Mouse (Mus musculus): Measurements from ENCODE around the gene Mgat4d. TPM values are rescaled to one million over a fixed set of nuclear protein-coding genes. Genes with fewer than 3 reads are reported as not detected.

Mgat4d gene
- total and polyA plus RNA-seq, 2 experiments from 2014 or later, result not detected

DNA sequence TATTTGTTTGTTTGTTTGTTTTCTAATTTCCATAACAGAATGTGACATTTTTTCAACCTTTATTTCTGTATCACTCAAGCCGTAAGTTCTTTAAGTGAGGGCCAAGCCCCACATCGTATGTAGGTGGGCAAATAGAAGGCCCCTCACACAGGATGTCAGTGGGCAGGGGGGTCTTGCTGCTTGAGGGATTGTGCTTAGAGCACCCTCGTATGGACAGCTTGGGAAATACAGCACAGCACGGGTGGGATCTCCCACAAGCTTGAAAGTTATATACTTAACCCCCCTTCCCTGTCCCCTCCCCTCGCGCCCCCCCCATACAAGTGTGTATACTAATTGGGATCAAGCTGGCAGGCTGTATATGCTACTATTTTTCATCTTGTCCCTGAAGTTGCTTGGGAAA, 58.6 kb downstream of the Mgat4d start:
- Histone ChIP-seq H3K9ac (no peak overlapping the region), H3K4me2 (ENCODE audit: low read depth) (no peak overlapping the region), H3K27me3 (ENCODE audit: insufficient read depth, low read length) (no peaks in the 10 kb centered on the region), H3K9me3 (ENCODE audit: low read length) (no peaks in the 10 kb centered on the region), H3K4me3 (ENCODE audit: low read depth, low read length) (no peak overlapping the region), H3K36me3 (ENCODE audit: insufficient read depth) (no peaks in the 10 kb centered on the region), H3K4me1 (ENCODE audit: insufficient read depth) (no peaks in the 10 kb centered on the region), H3K27ac (ENCODE audit: low read depth, low read length) (no peak overlapping the region)
- no peak for ATAC-seq
- DNase-seq, result no peak
- 23% methylated on average over 6 of the region's 6 CpGs for WGBS
- TF ChIP-seq CTCF (IDR thresholded peaks at IDR 0.05; ENCODE audit: low read depth), result peak; percentile 46

DNA sequence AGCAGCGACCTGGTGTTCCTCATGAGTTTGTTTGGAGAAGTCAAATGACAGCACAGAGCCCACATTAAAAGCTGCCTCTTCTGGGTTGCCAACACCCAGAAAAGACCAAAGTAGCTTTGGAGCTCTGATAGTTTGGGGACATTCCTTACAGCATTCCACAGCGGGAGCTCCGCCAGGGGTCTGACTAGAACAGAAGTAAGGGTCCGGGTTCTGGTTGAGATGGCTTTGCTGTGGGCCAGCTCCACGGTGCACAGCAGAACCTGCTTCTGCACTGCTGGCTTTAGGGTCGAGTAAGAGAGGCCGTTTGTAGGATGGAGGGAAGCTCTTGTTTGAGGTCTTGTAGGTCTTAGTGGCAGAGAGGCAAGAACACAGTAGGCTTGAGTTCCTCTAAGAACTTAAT, 60.2 kb downstream of the Mgat4d start:
- Histone ChIP-seq H3K9ac (no peak overlapping the region), H3K4me3 (ENCODE audit: low read depth, low read length) (no peak overlapping the region), H3K4me2 (ENCODE audit: low read depth) (no peak overlapping the region), H3K27ac (ENCODE audit: low read depth, low read length) (no peak overlapping the region), H3K36me3 (ENCODE audit: insufficient read depth) (no peaks in the 10 kb centered on the region), H3K4me1 (ENCODE audit: insufficient read depth) (no peaks in the 10 kb centered on the region), H3K9me3 (ENCODE audit: low read length) (no peaks in the 10 kb centered on the region), H3K27me3 (ENCODE audit: insufficient read depth, low read length) (no peaks in the 10 kb centered on the region)
- WGBS, result 85% methylated on average over 7 of the region's 7 CpGs
- ATAC-seq (no peak), DNase-seq (no peak)
- no peak for TF ChIP-seq CTCF (IDR thresholded peaks at IDR 0.05; ENCODE audit: low read depth)

DNA sequence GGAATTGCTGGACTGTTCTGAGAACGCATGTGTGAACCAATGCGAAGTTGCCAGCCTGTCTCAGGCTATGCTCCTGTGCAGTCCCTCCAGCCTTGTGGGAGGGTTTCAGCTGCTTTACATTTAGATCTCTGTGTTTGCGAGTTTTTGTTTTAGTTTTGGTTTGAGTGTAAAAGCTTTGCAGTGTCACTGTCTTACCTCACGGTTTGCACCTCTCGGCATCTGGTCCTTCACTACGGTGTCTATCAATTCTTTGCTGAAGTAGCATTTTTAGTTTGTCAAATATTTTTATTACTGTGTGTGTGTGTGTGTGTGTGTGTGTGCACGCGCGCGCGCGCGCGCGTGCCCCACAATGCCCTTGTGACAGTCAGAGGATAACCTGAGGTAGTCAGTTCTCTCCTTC, 68.6 kb downstream of the Mgat4d start:
- Histone ChIP-seq H3K9ac (no peak overlapping the region), H3K36me3 (ENCODE audit: insufficient read depth) (no peaks in the 10 kb centered on the region), H3K4me2 (ENCODE audit: low read depth) (no peak overlapping the region), H3K9me3 (ENCODE audit: low read length) (no peaks in the 10 kb centered on the region), H3K27me3 (ENCODE audit: insufficient read depth, low read length) (no peaks in the 10 kb centered on the region), H3K4me1 (ENCODE audit: insufficient read depth) (no peaks in the 10 kb centered on the region), H3K27ac (ENCODE audit: low read depth, low read length) (no peak overlapping the region), H3K4me3 (ENCODE audit: low read depth, low read length) (no peak overlapping the region)
- no peak for TF ChIP-seq CTCF (IDR thresholded peaks at IDR 0.05; ENCODE audit: low read depth)
- ATAC-seq, result no peak
- 98% methylated on average over 15 of the region's 15 CpGs for WGBS
- DNase-seq, result no peak

DNA sequence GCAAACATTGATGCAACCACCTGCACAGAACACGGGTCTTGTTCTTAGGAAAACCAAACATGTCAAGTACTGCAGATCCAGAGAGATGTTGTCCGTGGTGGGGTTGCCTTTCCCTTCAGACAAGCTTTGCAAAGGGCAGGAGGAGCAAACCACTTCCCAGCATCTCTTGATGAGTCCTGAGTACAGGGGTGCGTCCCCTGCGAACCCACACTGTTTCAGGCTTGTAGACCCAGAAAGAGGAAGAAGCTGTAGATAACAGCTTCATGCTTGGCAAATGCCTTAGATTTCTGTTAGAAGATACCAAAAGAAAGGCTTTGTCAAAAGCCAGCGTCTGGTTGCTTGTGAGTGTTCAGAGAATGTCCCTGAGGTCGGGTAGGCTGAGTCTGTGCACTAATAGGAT, 69.7 kb downstream of the Mgat4d start:
- no peaks in the 10 kb centered on the region for H3K27me3 ChIP-seq (ENCODE audit: insufficient read depth, low read length)
- TF ChIP-seq CTCF (IDR thresholded peaks at IDR 0.05; ENCODE audit: low read depth), result no peak
- no peak overlapping the region for H3K9ac ChIP-seq
- no peaks in the 10 kb centered on the region for H3K4me1 ChIP-seq (ENCODE audit: insufficient read depth)
- H3K36me3 ChIP-seq (ENCODE audit: insufficient read depth), result no peaks in the 10 kb centered on the region
- H3K9me3 ChIP-seq (ENCODE audit: low read length), result no peaks in the 10 kb centered on the region
- H3K4me3 ChIP-seq (ENCODE audit: low read depth, low read length), result no peak overlapping the region
- H3K27ac ChIP-seq (ENCODE audit: low read depth, low read length), result no peak overlapping the region
- ATAC-seq, result no peak
- H3K4me2 ChIP-seq (ENCODE audit: low read depth), result no peak overlapping the region
- DNase-seq, result no peak
- 87% methylated on average over 6 of the region's 6 CpGs for WGBS

DNA sequence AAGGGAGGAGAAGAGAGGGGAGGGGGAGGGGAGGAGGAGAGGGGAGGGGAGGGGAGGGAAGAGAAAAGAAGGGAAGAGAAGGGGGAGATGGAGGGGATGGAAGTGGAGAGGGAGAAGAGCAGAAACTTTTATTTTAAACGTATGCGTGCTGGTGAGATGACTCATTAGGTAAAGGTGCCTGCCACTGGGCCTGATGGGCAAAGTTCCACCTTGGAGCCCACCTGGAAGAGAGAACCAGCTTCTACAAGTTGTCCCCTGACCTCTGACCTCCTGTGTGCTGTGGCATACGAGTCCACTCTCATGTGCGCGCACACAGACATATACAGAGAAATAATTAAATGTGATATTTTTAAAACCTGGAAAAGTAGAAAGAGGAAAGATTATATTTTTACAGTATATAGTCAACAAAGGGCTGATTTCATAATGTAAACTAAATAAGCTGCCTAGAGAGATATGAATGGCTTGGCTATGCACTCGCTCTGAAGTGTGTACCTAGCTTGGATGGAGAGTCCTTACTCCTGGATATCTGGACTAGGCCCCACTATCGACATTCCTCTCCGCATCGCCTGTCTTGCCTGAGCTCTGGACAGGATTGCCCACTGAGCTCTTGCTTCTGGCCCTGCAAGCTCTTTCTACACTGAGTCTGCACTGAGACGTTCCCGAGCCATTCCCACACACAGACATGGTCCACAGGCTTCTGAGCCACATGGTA, 70.7 kb downstream of the Mgat4d start:
- no peaks in the 10 kb centered on the region for H3K9me3 ChIP-seq (ENCODE audit: low read length)
- H3K4me3 ChIP-seq (ENCODE audit: low read depth, low read length), result no peak overlapping the region
- H3K36me3 ChIP-seq (ENCODE audit: insufficient read depth), result no peaks in the 10 kb centered on the region
- no peak overlapping the region for H3K27ac ChIP-seq (ENCODE audit: low read depth, low read length)
- no peaks in the 10 kb centered on the region for H3K27me3 ChIP-seq (ENCODE audit: insufficient read depth, low read length)
- WGBS, result 92% methylated on average over 11 of the region's 11 CpGs
- TF ChIP-seq CTCF (IDR thresholded peaks at IDR 0.05; ENCODE audit: low read depth), result no peak
- no peaks in the 10 kb centered on the region for H3K4me1 ChIP-seq (ENCODE audit: insufficient read depth)
- DNase-seq, result no peak
- no peak overlapping the region for H3K9ac ChIP-seq
- no peak overlapping the region for H3K4me2 ChIP-seq (ENCODE audit: low read depth)
- ATAC-seq, result no peak

DNA sequence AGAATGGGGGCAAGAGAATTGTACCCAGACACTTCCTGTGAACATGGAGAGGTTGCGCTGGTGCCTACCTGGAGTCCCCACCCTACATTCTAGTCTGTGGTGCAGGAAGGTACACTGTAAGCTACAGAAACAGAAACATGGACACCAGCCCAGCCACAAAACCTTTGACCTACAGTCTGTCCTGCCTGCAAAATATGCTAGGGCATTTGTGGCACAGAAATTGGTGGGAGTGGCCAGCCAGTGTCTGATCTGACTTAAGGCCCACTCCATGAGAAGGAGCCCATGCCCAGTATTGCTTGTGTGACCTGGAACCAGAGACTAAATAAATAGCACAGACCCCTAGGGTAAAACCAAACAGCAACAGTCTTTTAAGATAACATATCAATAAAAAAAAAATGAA, 73.1 kb downstream of the Mgat4d start:
- Histone ChIP-seq H3K27ac (ENCODE audit: low read depth, low read length) (no peak overlapping the region), H3K4me2 (ENCODE audit: low read depth) (no peak overlapping the region), H3K4me3 (ENCODE audit: low read depth, low read length) (no peak overlapping the region), H3K27me3 (ENCODE audit: insufficient read depth, low read length) (no peaks in the 10 kb centered on the region), H3K4me1 (ENCODE audit: insufficient read depth) (no peaks in the 10 kb centered on the region), H3K9me3 (ENCODE audit: low read length) (no peaks in the 10 kb centered on the region), H3K36me3 (ENCODE audit: insufficient read depth) (no peaks in the 10 kb centered on the region), H3K9ac (no peak overlapping the region)
- no peak for DNase-seq
- 100% methylated on average over 1 of the region's 1 CpGs for WGBS
- no peak for TF ChIP-seq CTCF (IDR thresholded peaks at IDR 0.05; ENCODE audit: low read depth)
- ATAC-seq, result no peak

DNA sequence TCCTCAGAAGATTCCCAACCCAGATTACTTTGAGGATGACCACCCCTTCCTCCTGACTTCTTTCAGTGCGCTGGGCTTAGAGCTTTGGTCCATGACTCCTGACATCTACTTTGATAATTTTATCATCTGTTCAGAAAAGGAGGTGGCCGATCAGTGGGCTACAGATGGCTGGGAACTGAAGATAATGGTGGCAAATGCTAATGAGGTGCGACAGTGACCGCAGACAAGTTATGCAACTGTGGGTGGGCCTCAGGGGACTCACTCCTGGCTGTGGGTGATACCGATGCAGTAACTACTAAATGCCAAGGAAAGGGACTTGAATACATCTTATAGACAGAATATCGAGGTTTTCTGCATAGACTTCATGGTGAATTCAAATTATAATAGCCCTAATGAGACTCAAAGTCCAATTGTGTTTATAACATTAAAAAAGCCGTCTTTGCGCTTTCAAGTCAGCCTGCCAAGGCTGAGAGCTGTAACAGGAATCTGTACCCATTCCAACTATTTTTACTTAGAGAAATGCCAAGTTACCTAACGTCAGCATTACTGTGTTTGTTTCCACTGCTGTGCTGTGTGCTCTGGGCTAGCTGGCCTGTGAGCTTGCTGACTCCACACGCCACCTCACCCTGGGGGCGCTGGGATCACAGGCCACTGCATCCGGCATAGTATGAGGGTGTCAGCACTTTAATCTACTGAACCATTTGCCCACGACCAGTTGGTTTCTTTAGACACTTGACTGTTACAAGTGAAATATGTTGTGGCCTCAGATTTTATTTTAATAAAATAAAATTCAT, 75.0 kb downstream of the Mgat4d start:
- Histone ChIP-seq H3K4me2 (ENCODE audit: low read depth) (no peak overlapping the region), H3K27ac (ENCODE audit: low read depth, low read length) (no peak overlapping the region), H3K9me3 (ENCODE audit: low read length) (no peaks in the 10 kb centered on the region), H3K9ac (no peak overlapping the region), H3K36me3 (ENCODE audit: insufficient read depth) (peaks cover 4% of the 10 kb centered on the region; the same call in 1 of the 2 replicates), H3K4me3 (ENCODE audit: low read depth, low read length) (no peak overlapping the region), H3K4me1 (ENCODE audit: insufficient read depth) (no peaks in the 10 kb centered on the region), H3K27me3 (ENCODE audit: insufficient read depth, low read length) (no peaks in the 10 kb centered on the region)
- no peak for ATAC-seq
- no peak for TF ChIP-seq CTCF (IDR thresholded peaks at IDR 0.05; ENCODE audit: low read depth)
- 71% methylated on average over 13 of the region's 13 CpGs for WGBS
- no peak for DNase-seq
